Mouse (Mus musculus) embryonic facial prominence, embryonic 13.5 days (tissue): ENCODE measurements around the gene Srek1. TPM values are rescaled to one million over a fixed set of nuclear protein-coding genes. Genes with fewer than 3 reads are reported as not detected.

ENCODE experiments used
- ATAC-seq: fragments of 200-750 bp; cut with Nextera tagmentation; 2 replicates; pipeline ENCODE4 v1.8.0; 2017; ENCODE audit warnings: low read depth; ENCODE audit not compliant: insufficient number of reproducible peaks, insufficient read depth, low FRiP score, low TSS enrichment
- H3K27ac ChIP-seq: fragments of 300-500 bp; sonication (generic); 2 replicates; pipeline ENCODE4 v1.5.1; 2015; ENCODE audit warnings: moderate library complexity, mild to moderate bottlenecking, inconsistent platforms
- H3K27me3 ChIP-seq: fragments of 300-500 bp; sonication (generic); 2 replicates; pipeline ENCODE4 v1.6.1; 2015; ENCODE audit warnings: mild to moderate bottlenecking, inconsistent platforms
- H3K36me3 ChIP-seq: fragments of 300-500 bp; sonication (generic); 2 replicates; pipeline ENCODE4 v1.6.1; 2015; ENCODE audit warnings: mild to moderate bottlenecking, inconsistent platforms
- H3K4me1 ChIP-seq: fragments of 300-500 bp; sonication (generic); 2 replicates; pipeline ENCODE4 v1.6.1; 2015; ENCODE audit warnings: inconsistent platforms
- H3K4me2 ChIP-seq: fragments of 300-500 bp; sonication (generic); 2 replicates; pipeline ENCODE4 v1.6.1; 2015; ENCODE audit warnings: moderate library complexity, mild to moderate bottlenecking, inconsistent platforms
- H3K4me3 ChIP-seq: fragments of 300-500 bp; sonication (generic); 2 replicates; pipeline ENCODE4 v1.5.1; 2015; ENCODE audit warnings: mild to moderate bottlenecking, inconsistent platforms
- H3K9ac ChIP-seq: fragments of 300-500 bp; sonication (generic); 2 replicates; pipeline ENCODE4 v1.6.1; 2015; ENCODE audit warnings: mild to moderate bottlenecking, inconsistent platforms
- H3K9me3 ChIP-seq: fragments of 300-500 bp; sonication (generic); 2 replicates; pipeline ENCODE4 v1.6.1; 2016; ENCODE audit warnings: inconsistent platforms
- WGBS: fragments of 180-500 bp; shearing (Covaris S2); methylation state at CpG from one replicate; pipeline ENCODE4 v1.1.7; 2015; ENCODE audit warnings: mixed read lengths; 5-methylcytosine and 5-hydroxymethylcytosine counted together
- polyA plus RNA-seq: library from polyadenylated mRNA; unstranded; fragments of >200 nt; fragmentation: Nextera tagmentation; extraction: Ambion mirVana; gene quantifications from 2 replicates; pipeline ENCODE4 v1.2.1, GENCODE M21; 2015

Srek1 gene
- polyA plus RNA-seq = 116 and 121 TPM in 2 replicates

DNA sequence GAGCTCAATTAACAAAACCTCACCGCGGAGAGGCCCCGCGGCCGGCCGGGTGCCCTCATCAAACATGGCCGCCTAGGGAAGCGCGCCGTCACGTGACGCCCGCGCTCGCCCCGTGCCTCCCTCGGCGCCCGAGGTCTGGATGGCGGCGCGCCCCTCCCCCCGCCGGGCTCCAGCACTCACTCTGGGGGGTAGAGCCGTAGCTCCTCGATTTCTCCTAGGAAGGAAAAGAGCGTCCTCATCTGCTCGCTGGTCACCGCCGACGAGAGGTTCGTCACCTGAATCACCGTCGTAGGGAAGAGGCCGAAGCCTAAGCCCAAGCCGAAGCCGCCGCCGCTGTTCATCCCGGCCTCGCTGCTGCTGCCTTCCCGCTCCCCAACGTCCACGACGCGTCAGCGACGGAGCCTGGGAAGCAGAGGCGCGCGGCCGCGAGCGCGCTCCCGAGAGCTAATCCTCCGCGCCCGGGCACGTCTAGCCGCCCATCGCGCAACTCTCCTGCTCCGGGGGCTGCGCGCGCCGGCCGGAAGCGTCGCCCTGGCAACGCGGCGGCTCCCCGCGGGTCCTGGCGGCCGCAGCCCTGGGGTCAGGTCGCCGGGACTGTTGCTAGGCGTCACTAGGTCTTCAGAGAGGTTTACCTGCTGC, at the start of gene Srek1:
Gene Srek1, minus strand, starts transcription at position 490 of the 639 bp plus-strand sequence.
- no peaks in the 10 kb centered on the region for H3K27me3 ChIP-seq
- H3K9me3 ChIP-seq = no peaks in the 10 kb centered on the region
- H3K4me3 ChIP-seq = peak within 1 kb of the TSS; percentile 68
- H3K4me2 ChIP-seq = peak within 1 kb of the TSS; percentile 70
- H3K27ac ChIP-seq = peak within 1 kb of the TSS; percentile 99
- peaks cover 4% of the 10 kb centered on the region; the same call in 1 of the 2 replicates for H3K36me3 ChIP-seq
- peaks cover 28% of the 10 kb centered on the region for H3K4me1 ChIP-seq
- under 1% methylated on average over 81 of the region's 81 CpGs for WGBS
- peak within 1 kb of the TSS; percentile 89 for H3K9ac ChIP-seq
- peak; percentile 95 for ATAC-seq

DNA sequence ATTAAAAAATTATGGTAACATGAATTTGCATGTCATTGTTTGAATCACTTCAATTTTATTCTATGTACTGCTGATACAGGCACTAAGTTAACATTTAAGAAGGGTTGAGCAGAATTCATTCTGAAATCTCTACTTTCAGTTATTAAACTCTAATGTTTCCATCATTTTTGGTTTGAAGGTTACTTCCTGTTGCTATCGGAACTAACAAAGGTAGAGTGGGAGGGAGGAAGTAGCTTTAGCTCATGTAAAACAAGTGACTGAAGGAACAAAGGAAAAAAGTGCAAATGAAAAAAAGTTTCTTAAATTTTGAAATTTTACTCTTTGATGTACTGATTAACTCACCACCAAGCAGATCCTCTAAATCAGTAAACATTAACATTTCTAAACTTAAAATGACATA, 47.9 kb upstream of the Srek1 start:
- Histone ChIP-seq H3K27ac (no peak overlapping the region), H3K36me3 (peaks cover 44% of the 10 kb centered on the region), H3K4me1 (no peaks in the 10 kb centered on the region), H3K4me2 (no peak overlapping the region), H3K9me3 (no peaks in the 10 kb centered on the region), H3K4me3 (no peak overlapping the region), H3K27me3 (no peaks in the 10 kb centered on the region), H3K9ac (no peak overlapping the region)
- 84% methylated on average over 1 of the region's 1 CpGs for WGBS
- ATAC-seq = no peak

DNA sequence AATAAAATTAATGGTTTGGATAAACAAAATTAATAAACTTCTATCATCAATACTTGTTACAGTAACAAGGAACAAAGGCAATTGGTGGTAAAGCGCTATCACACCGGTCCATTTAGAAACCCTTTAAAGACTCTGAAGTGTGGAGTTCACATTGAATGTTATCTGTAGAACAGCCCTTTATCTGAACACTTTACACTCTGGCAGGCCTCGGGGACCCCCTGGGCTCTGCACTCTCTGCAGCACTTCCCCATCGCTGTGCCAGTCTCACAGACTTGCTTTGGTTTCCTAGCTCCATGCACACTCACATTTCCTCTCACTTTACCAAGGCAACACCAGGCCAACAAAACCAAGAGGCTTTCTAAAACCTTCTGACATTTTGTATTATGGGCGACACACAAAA, 45.0 kb upstream of the Srek1 start:
- no peaks in the 10 kb centered on the region for H3K4me1 ChIP-seq
- H3K4me2 ChIP-seq = no peak overlapping the region
- 90% methylated on average over 5 of the region's 5 CpGs for WGBS
- H3K4me3 ChIP-seq = no peak overlapping the region
- ATAC-seq = no peak
- H3K27me3 ChIP-seq = no peaks in the 10 kb centered on the region
- no peak overlapping the region for H3K9ac ChIP-seq
- H3K36me3 ChIP-seq = peaks cover 48% of the 10 kb centered on the region
- no peak overlapping the region for H3K27ac ChIP-seq
- H3K9me3 ChIP-seq = no peaks in the 10 kb centered on the region

DNA sequence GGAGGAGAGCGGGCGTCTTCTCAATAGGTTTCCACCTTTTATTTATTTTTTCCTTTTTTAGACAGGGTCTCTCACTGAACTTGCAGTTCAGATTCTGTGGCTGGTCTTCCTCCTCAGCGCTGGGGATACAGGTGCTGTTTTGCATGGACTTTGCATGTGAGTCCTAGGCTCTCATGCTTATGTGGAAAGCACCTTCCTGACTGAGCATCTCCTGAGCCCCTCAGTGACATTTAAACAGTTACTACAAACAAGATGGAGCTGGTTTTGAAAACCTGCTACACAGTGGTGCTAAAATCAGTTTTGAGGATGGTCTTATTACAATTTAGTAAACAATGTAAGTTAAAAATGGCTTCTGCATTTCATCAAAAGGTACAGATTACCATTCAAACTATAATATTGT, 43.5 kb upstream of the Srek1 start:
- no peak overlapping the region for H3K4me2 ChIP-seq
- no peaks in the 10 kb centered on the region for H3K4me1 ChIP-seq
- H3K9me3 ChIP-seq = no peaks in the 10 kb centered on the region
- ATAC-seq = no peak
- peaks cover 41% of the 10 kb centered on the region for H3K36me3 ChIP-seq
- H3K4me3 ChIP-seq = no peak overlapping the region
- no peak overlapping the region for H3K9ac ChIP-seq
- WGBS = 90% methylated on average over 3 of the region's 3 CpGs
- no peak overlapping the region for H3K27ac ChIP-seq
- H3K27me3 ChIP-seq = no peaks in the 10 kb centered on the region

DNA sequence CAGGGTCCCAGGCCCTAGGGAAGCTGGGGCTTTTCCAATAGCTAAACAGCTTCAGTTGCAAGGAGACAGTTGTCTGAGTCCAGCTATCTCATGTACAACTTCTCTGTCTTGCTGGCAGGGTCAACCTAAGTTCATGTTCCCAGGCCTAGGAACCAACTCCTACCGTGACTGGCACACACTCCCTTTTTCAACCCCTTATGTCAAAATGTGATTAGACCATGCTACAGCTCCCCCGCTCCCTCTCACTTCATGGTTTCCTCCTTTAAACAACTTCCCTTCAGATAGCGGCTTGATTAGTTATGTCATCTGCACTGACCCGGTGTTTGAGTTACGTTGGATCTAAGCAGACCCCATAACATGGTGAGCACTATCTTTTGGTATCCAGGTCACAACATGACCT, 33.1 kb upstream of the Srek1 start:
- Histone ChIP-seq H3K27ac (no peak overlapping the region), H3K9me3 (no peaks in the 10 kb centered on the region), H3K9ac (no peak overlapping the region), H3K27me3 (no peaks in the 10 kb centered on the region), H3K4me2 (no peak overlapping the region), H3K4me3 (no peak overlapping the region), H3K4me1 (peaks cover 11% of the 10 kb centered on the region), H3K36me3 (no peaks in the 10 kb centered on the region; the same call in 1 of the 2 replicates)
- ATAC-seq = no peak
- 86% methylated on average over 5 of the region's 5 CpGs for WGBS

DNA sequence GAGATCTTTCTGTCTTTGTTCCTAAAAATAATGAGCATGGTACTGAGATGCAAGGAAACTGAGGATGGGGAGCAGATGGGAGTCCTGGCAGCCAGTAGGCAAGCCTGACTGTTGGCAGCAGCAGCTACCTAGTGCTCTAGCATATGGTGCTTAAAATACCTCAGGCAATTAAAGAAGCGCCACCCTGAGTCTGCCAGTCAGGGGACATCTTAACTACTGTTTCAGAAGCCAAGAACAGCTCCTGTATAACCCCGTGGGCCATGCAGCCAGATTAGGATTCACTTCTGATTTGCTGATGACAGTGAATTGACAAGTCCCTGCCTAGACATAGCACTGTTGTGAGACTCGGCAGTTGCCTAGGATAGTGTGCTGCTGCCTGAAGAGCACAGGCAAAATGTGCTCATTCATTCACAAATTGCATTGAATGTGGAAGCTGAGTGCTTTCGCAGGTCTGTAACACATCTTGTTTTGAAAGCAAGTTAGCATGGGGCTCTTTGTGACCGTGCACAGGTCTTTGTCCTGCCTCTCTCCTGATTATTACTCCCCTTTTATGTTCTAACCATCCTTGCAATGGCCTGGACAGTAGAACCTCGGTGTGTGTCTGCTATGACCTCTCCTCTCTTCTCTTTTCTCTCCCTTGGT, 31.9 kb upstream of the Srek1 start:
- no peaks in the 10 kb centered on the region for H3K27me3 ChIP-seq
- H3K4me3 ChIP-seq = no peak overlapping the region
- H3K9ac ChIP-seq = no peak overlapping the region
- no peaks in the 10 kb centered on the region for H3K9me3 ChIP-seq
- no peak overlapping the region for H3K27ac ChIP-seq
- 51% methylated on average over 6 of the region's 6 CpGs for WGBS
- peaks cover 11% of the 10 kb centered on the region for H3K4me1 ChIP-seq
- no peak for ATAC-seq
- H3K36me3 ChIP-seq = no peaks in the 10 kb centered on the region; the same call in 1 of the 2 replicates
- no peak overlapping the region for H3K4me2 ChIP-seq

DNA sequence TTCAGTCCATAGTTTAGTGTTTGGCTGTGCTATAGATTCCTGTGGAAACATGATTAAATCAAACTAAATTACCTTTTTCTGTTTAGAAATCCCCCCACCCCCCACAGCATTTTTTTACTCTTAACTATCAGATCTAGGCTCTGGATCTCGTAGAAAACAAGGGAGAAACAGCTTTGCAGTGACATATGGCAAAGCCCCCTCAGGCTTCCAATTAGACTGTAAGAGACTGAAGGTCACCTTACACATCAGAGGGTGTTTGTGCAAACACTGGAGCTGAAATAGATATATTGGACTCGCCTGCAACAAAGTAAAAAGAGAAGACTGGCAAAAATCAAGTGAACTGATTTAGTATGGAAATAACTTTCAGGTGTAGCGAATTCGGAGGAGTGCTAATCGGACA, 29.3 kb upstream of the Srek1 start:
- 44% methylated on average over 5 of the region's 5 CpGs for WGBS
- Histone ChIP-seq H3K4me2 (no peak overlapping the region), H3K36me3 (no peaks in the 10 kb centered on the region), H3K27ac (no peak overlapping the region), H3K4me1 (peaks cover 11% of the 10 kb centered on the region), H3K9ac (no peak overlapping the region), H3K4me3 (no peak overlapping the region), H3K9me3 (no peaks in the 10 kb centered on the region), H3K27me3 (no peaks in the 10 kb centered on the region)
- no peak for ATAC-seq

DNA sequence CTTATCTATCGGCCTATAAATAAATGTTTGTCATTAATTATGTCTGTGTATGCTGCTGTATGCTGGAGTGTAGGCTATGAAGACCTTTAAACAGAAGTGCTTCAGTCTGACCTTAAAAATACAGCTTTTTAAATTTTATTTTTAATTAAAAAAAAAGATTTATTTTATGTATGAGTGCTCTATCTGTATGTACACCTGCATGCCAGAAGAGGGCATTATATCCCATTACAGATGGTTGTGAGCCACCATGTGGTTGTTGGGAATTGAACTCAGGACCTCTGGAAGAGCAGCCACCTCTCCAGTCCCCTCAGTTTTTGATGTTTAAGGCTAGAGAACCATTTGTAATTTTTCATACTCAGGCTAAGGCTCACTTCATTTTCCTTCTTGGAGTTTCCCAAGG, 26.6 kb upstream of the Srek1 start:
- Histone ChIP-seq H3K27me3 (no peaks in the 10 kb centered on the region), H3K9me3 (no peaks in the 10 kb centered on the region), H3K36me3 (no peaks in the 10 kb centered on the region), H3K27ac (no peak overlapping the region), H3K4me3 (no peak overlapping the region), H3K9ac (no peak overlapping the region), H3K4me1 (peaks cover 4% of the 10 kb centered on the region; the same call in 1 of the 2 replicates), H3K4me2 (no peak overlapping the region)
- no peak for ATAC-seq
- WGBS = 84% methylated on average over 1 of the region's 1 CpGs

DNA sequence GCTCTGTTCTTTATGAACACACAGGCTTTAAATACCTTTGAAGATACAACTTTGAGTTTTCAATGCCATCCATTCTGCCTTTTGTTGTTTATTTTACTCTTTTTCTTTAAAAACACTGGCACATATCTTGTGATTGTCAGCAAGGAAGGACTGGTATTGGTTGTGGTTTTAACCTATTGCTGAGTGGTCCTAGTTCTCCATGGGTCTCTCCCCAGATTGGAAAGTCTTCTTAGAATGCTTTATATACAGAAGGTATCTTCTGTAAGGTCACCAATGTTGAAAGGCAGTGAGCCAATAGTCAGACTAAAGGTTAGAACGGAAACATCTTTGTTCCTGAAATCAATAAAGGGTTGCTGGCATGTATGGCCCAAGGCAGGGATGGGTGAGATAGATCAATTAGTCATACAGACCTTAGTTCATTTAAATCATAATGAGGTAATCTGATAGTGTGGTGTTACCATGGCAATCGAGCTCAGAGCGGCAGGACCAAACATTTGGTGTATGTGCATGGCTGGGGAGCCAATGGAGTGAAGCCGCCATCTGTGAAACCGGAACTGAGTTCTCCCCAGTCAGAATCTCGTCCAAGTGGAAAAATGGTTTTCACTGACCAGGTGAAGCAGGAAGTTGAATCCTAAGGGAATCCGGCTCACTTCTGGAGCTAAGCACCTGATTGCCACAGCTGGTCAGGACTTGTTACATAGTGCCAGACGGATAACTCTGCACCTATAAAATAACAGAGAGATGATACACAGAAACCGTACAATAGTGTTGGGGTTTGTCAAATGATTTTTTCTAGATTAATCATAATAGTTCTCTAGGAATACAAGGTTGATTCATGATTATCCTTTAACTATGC, 20.5 kb upstream of the Srek1 start:
- no peak overlapping the region for H3K9ac ChIP-seq
- no peak overlapping the region for H3K27ac ChIP-seq
- H3K4me2 ChIP-seq = no peak overlapping the region
- H3K4me3 ChIP-seq = no peak overlapping the region
- no peaks in the 10 kb centered on the region for H3K27me3 ChIP-seq
- WGBS = 65% methylated on average over 9 of the region's 9 CpGs
- ATAC-seq = no peak
- H3K36me3 ChIP-seq = no peaks in the 10 kb centered on the region
- no peaks in the 10 kb centered on the region for H3K9me3 ChIP-seq
- no peaks in the 10 kb centered on the region for H3K4me1 ChIP-seq

DNA sequence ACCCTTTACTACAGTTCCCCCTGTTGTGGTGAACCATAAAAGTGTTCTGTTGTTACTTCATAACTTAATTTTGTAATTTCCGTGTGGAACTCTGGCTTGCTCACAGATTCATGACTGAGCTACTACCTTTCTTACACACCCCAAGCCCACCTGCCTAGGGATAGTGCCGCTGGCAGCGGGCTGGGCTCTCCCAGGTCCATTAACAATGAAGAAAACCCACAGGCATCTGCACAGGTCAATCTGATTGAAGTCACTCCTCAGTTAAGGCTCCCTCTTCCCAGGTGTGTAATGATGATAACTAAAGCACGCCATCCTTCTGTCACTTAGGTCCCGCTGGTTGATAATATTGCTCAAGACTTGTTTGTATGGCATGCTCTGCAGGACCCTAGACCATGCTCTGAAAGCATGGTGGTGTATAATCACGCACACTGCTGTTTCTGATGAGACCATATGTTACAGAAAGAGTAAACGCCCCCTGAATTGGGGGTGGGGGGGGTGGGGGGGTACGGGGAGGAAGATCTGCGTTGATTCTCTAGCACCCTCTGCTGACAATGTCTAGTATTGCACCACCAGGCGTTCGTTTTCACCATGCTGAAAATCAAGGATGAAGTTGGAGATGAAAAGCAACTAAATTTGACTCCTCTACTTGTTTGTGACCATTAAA, 5.6 kb upstream of the Srek1 start:
- Histone ChIP-seq H3K27ac (no peak overlapping the region), H3K9ac (no peak overlapping the region), H3K4me3 (no peak overlapping the region), H3K9me3 (no peaks in the 10 kb centered on the region), H3K27me3 (no peaks in the 10 kb centered on the region), H3K4me2 (0 out of 2 replicates have a peak overlapping the region, but pooled peaks have one; percentile 9), H3K36me3 (no peaks in the 10 kb centered on the region), H3K4me1 (0 out of 2 replicates have a peak, but pooled peaks cover 5% of the 10 kb centered on the region)
- ATAC-seq = no peak
- 33% methylated on average over 11 of the region's 11 CpGs for WGBS

DNA sequence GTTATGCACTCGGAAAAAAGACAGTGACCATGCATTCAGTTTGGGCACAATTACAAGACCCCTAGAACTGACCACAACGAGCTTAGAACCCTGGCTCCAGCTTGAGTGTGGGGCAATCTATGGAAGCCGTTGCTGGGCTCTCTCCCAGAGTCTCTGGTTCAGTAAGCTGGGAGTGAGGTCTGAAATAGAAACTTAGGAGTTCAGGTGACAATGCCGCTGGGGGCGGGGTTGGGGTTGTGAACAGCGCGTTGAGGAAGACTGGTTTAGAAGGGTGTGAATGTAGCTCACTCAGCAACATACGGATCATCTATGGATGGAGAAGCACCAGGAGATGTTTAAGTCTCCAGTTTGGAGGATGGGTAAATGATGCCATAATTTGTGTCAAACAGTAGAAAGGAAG, 2.7 kb upstream of the Srek1 start:
- no peak overlapping the region for H3K4me3 ChIP-seq
- no peak overlapping the region for H3K9ac ChIP-seq
- no peak overlapping the region for H3K4me2 ChIP-seq
- H3K27ac ChIP-seq = no peak overlapping the region
- no peaks in the 10 kb centered on the region for H3K36me3 ChIP-seq
- H3K4me1 ChIP-seq = peaks cover 17% of the 10 kb centered on the region
- ATAC-seq = no peak
- H3K27me3 ChIP-seq = no peaks in the 10 kb centered on the region
- WGBS = 64% methylated on average over 8 of the region's 8 CpGs
- H3K9me3 ChIP-seq = no peaks in the 10 kb centered on the region
